Mouse (Mus musculus): ENCODE data around the gene Zfp160.
"Not testable (repeated sequence)": the region's sequence is repeated elsewhere in the genome, so short reads cannot be mapped to it uniquely, and the experiment has no call there.

- not testable (repeated sequence) for TF ChIP-seq CTCF (IDR thresholded peaks at IDR 0.05; ENCODE audit: low read depth, low read length); POLR2A (IDR thresholded peaks at IDR 0.05; ENCODE audit: insufficient read depth, low read length); EP300 (IDR thresholded peaks at IDR 0.05; ENCODE audit: insufficient read depth, low read depth, low read length)
These were observed 62.3 kb downstream of the Zfp160 start for GRCm38 (mm10) chr17:21070971-21071370.

Measured in ES-Bruce4 (cell line).